Mouse (Mus musculus) T-cell, adult 2 months (primary cell): ENCODE data around the gene Ddx27.
A peak's percentile ranks its signal among the peaks of the same experiment; 100 is the strongest.
"Not testable (repeated sequence)": the region's sequence is repeated elsewhere in the genome, so short reads cannot be mapped to it uniquely, and the experiment has no call there.

ENCODE experiments used
- DNase-seq: peaks from one replicate; pipeline ENCODE4 v3.0.0; 2022; ENCODE audit warnings: low spot score

Gene Ddx27

GRCm38 (mm10) chr2:167014702-167015381 is at the start of gene Ddx27:
TSS of gene Ddx27 (plus strand) at chr2:167015193.
- DNase-seq: peak; percentile 94

- no peak for DNase-seq
These were observed 41.8 kb upstream of the Ddx27 start for GRCm38 (mm10) chr2:166973153-166973552.

GRCm38 (mm10) chr2:166974177-166974872 is 40.7 kb upstream of the Ddx27 start:
- DNase-seq: no peak

- DNase-seq: no peak
These were observed 38.6 kb upstream of the Ddx27 start for GRCm38 (mm10) chr2:166976356-166976755.

GRCm38 (mm10) chr2:166977490-166977889 is 37.5 kb upstream of the Ddx27 start:
- no peak for DNase-seq

- DNase-seq: no peak
These were observed 34.8 kb upstream of the Ddx27 start for GRCm38 (mm10) chr2:166980161-166980560.

GRCm38 (mm10) chr2:166983351-166983894 is 31.6 kb upstream of the Ddx27 start:
- DNase-seq: peak; percentile 23

GRCm38 (mm10) chr2:166990861-166991260 is 24.1 kb upstream of the Ddx27 start:
- DNase-seq: no peak

- no peak for DNase-seq
These were observed 23.0 kb upstream of the Ddx27 start for GRCm38 (mm10) chr2:166991945-166992344.

GRCm38 (mm10) chr2:166995021-166995795 is 19.8 kb upstream of the Ddx27 start:
- DNase-seq: peak; percentile 15

GRCm38 (mm10) chr2:166995796-166996532 is 19.0 kb upstream of the Ddx27 start, which contains the start of gene Stau1:
TSS of gene Stau1 (minus strand) at chr2:166996299.
- peak; percentile 95 for DNase-seq

GRCm38 (mm10) chr2:166996533-166996894 is 18.5 kb upstream of the Ddx27 start:
- DNase-seq: no peak

- DNase-seq: no peak
These were observed 13.5 kb upstream of the Ddx27 start for GRCm38 (mm10) chr2:167001486-167001885.

- DNase-seq: peak; percentile 79
These were observed 10.7 kb upstream of the Ddx27 start for GRCm38 (mm10) chr2:167004099-167004854.

- no peak for DNase-seq
These were observed 8.6 kb upstream of the Ddx27 start for GRCm38 (mm10) chr2:167006355-167006754.

GRCm38 (mm10) chr2:167007001-167007491 is 7.9 kb upstream of the Ddx27 start:
- no peak for DNase-seq

- not testable (repeated sequence) for DNase-seq
These were observed 7.4 kb upstream of the Ddx27 start for GRCm38 (mm10) chr2:167007565-167007964.

GRCm38 (mm10) chr2:167009483-167009882 is 5.5 kb upstream of the Ddx27 start:
- no peak for DNase-seq

- DNase-seq: no peak
These were observed 4.4 kb upstream of the Ddx27 start for GRCm38 (mm10) chr2:167010546-167010945.

- no peak for DNase-seq
These were observed 357 bp downstream of the Ddx27 start for GRCm38 (mm10) chr2:167015382-167015718.

GRCm38 (mm10) chr2:167019396-167019795 is 4.4 kb downstream of the Ddx27 start:
- no peak for DNase-seq
